Mouse (Mus musculus): ENCODE measurements around the gene Map3k7. TPM values are rescaled to one million over a fixed set of nuclear protein-coding genes. Genes with fewer than 3 reads are reported as not detected.
"Not testable (repeated sequence)": the region's sequence is repeated elsewhere in the genome, so short reads cannot be mapped to it uniquely, and the experiment has no call there.

The Map3k7 gene
- polyA plus RNA-seq, 1 experiment from 2014 or later = 25.9 TPM

DNA sequence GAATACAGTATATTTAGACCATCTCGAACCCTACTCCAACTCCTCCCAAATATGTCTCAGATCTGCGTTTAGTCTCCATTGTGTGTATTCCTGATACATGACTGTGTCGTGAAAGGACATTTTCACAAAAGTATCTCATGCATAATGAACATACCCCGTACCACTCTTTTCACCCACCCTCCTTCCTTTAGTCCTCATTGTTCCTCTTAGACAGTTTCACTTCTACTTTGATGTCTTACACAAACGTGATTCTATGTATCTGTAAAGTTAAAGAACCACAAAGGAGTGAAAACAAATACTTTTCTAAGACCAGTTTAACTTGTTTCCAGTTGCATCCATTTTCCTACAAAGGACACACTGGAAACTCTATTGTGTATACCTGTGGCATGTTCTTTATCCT is 46.9 kb downstream of the Map3k7 start:
- Histone ChIP-seq H3K4me3 (ENCODE audit: low read length) (no peak overlapping the region), H3K27ac (ENCODE audit: low read length) (no peak overlapping the region), H3K9me3 (ENCODE audit: control insufficient read depth, low read length) (no peaks in the 10 kb centered on the region), H3K4me1 (replicated peaks; ENCODE audit: control insufficient read depth, insufficient read depth, low read length) (no peaks in the 10 kb centered on the region), H3K9ac (ENCODE audit: low read length) (no peak overlapping the region), H3K27me3 (ENCODE audit: control insufficient read depth, insufficient read depth, low read depth, low read length) (no peaks in the 10 kb centered on the region), H3K36me3 (ENCODE audit: control insufficient read depth, insufficient read depth, low read length) (peaks cover 17% of the 10 kb centered on the region), H3K4me2 (ENCODE audit: low read depth, low read length) (no peak overlapping the region)
- 82% methylated on average over 5 of the region's 5 CpGs for WGBS
- ATAC-seq (ENCODE audit: low read depth) = no peak

DNA sequence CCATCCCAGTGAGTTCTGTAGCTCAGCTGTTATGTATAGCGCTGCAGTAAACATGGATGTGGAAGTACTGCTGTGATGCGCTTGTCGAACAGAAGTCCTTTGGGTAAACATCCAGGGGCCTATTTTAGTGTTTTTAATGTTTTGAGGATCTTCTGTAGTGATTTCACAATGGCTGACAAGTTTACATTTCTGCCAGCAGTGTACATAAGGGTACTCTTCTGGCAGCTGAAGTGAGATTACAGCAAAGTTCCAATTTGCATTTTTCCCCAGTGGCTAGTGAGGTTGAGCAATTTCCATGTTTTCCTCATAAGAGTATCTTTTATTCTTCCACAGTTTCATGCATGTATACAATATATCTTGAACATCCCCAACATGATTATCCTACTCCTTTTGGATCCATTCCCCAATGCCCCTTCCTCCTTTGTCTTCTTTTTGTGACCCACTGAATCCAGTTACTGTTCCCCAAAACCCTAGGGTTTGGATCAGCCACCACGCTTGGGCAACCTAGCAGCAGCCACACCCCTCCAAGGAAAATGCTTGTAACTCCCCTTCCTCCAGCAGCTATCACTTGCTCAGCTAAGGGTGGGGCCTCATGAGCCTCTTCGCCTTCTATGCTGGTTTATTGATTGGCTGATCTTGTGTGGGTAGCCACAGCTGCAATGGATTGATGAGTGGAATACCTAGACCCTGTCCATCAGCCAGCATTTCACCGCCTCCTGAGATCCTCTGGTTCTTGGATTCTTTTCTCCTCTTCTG is 47.5 kb downstream of the Map3k7 start:
- no peak for ATAC-seq (ENCODE audit: low read depth)
- H3K27ac ChIP-seq (ENCODE audit: low read length) = no peak overlapping the region
- H3K9me3 ChIP-seq (ENCODE audit: control insufficient read depth, low read length) = no peaks in the 10 kb centered on the region
- H3K4me3 ChIP-seq (ENCODE audit: low read length) = no peak overlapping the region
- no peak overlapping the region for H3K4me2 ChIP-seq (ENCODE audit: low read depth, low read length)
- H3K9ac ChIP-seq (ENCODE audit: low read length) = no peak overlapping the region
- H3K36me3 ChIP-seq (ENCODE audit: control insufficient read depth, insufficient read depth, low read length) = peaks cover 21% of the 10 kb centered on the region
- 74% methylated on average over 6 of the region's 6 CpGs for WGBS
- H3K27me3 ChIP-seq (ENCODE audit: control insufficient read depth, insufficient read depth, low read depth, low read length) = no peaks in the 10 kb centered on the region
- H3K4me1 ChIP-seq (replicated peaks; ENCODE audit: control insufficient read depth, insufficient read depth, low read length) = no peaks in the 10 kb centered on the region

DNA sequence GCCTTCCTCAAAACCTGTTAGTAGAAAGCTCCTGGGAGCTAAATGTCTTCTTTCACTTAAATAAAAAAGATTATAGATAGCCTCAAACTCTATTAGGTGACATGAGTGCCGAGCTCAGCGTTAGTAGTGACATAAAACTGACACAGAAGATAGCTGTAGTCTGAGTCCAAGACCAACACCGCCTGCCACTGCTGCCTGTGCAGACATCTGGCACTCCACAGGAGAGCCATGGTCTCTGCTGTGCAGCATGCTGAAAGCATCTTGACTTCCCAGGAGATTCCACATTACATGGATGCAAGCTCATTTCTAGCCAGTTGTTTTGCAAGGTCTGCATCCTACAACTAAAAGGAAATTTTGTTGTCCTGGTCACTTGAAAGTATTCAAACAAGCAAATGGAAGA is 57.2 kb downstream of the Map3k7 start:
- peaks cover 31% of the 10 kb centered on the region for H3K36me3 ChIP-seq (ENCODE audit: control insufficient read depth, insufficient read depth, low read length)
- WGBS = 78% methylated on average over 3 of the region's 3 CpGs
- ATAC-seq (ENCODE audit: low read depth) = no peak
- H3K27ac ChIP-seq (ENCODE audit: low read length) = no peak overlapping the region
- H3K4me2 ChIP-seq (ENCODE audit: low read depth, low read length) = no peak overlapping the region
- no peaks in the 10 kb centered on the region for H3K9me3 ChIP-seq (ENCODE audit: control insufficient read depth, low read length)
- H3K9ac ChIP-seq (ENCODE audit: low read length) = no peak overlapping the region
- no peaks in the 10 kb centered on the region for H3K27me3 ChIP-seq (ENCODE audit: control insufficient read depth, insufficient read depth, low read depth, low read length)
- H3K4me3 ChIP-seq (ENCODE audit: low read length) = no peak overlapping the region
- H3K4me1 ChIP-seq (replicated peaks; ENCODE audit: control insufficient read depth, insufficient read depth, low read length) = no peaks in the 10 kb centered on the region

DNA sequence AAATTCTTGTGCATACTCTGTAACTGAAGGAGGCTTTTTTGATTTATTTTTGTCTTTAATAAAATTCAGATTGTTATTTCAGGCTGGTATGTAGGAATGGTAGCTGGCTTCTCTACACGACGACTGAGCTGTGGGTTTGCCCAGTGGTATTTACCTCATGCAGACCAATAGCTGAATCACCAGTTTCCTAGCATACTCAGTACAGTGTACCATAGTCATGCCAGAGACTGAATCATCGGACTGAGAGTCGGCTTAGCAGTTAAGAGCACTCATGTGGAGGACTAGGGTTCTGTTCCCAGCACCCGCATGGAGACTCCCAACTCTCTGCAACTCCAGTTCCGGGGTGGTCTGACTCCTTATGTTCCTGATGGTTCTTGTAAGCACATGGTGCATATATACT is 58.4 kb downstream of the Map3k7 start:
- no peak overlapping the region for H3K27ac ChIP-seq (ENCODE audit: low read length)
- H3K9ac ChIP-seq (ENCODE audit: low read length) = no peak overlapping the region
- no peaks in the 10 kb centered on the region for H3K4me1 ChIP-seq (replicated peaks; ENCODE audit: control insufficient read depth, insufficient read depth, low read length)
- WGBS = 98% methylated on average over 6 of the region's 6 CpGs
- ATAC-seq (ENCODE audit: low read depth) = no peak
- peaks cover 24% of the 10 kb centered on the region for H3K36me3 ChIP-seq (ENCODE audit: control insufficient read depth, insufficient read depth, low read length)
- H3K4me3 ChIP-seq (ENCODE audit: low read length) = no peak overlapping the region
- no peaks in the 10 kb centered on the region for H3K9me3 ChIP-seq (ENCODE audit: control insufficient read depth, low read length)
- no peak overlapping the region for H3K4me2 ChIP-seq (ENCODE audit: low read depth, low read length)
- no peaks in the 10 kb centered on the region for H3K27me3 ChIP-seq (ENCODE audit: control insufficient read depth, insufficient read depth, low read depth, low read length)

DNA sequence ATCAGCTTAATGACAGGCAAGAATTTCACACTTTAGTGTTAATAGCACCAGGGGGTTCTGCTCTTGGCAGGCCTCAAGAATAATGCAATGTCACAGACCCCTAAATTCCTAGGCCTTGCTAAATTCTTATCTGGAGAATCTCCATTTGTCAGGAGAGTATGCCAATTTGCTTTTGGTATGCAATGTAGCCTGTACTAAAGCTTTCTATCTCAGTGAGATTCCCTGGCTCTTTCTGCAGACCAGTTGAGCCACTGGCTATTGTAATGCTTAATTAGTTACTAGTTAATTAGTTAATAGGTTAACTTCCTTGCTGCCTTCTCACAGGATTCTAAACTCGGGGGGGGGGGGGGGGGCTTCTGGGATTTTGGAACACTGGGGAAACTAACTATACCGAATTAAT is 60.3 kb downstream of the Map3k7 start:
- WGBS = 81% methylated on average over 2 of the region's 2 CpGs
- H3K4me1 ChIP-seq (replicated peaks; ENCODE audit: control insufficient read depth, insufficient read depth, low read length); H3K9ac ChIP-seq (ENCODE audit: low read length); H3K27ac ChIP-seq (ENCODE audit: low read length); ATAC-seq (ENCODE audit: low read depth); H3K4me3 ChIP-seq (ENCODE audit: low read length); H3K4me2 ChIP-seq (ENCODE audit: low read depth, low read length); H3K27me3 ChIP-seq (ENCODE audit: control insufficient read depth, insufficient read depth, low read depth, low read length); H3K9me3 ChIP-seq (ENCODE audit: control insufficient read depth, low read length): not testable (repeated sequence)
- peaks cover 18% of the 10 kb centered on the region for H3K36me3 ChIP-seq (ENCODE audit: control insufficient read depth, insufficient read depth, low read length)

DNA sequence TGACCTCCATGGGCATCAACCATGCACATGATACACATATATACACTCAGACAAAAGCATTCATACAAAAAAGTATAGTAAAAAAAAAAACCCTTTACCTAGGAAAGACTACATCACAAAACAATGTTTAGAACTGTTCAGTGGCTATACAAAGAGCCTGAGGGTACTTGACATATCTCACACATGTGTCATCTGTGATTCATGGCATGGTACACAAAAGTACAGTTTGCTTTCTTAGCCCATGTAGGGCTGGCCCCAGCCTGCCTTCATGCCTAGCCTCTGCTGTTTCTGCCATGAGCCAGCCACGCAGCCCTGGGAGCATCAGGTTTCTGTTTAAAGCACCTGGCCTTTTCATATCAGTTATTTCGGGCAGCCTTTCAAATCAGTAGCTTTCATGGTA is 61.2 kb downstream of the Map3k7 start:
- Histone ChIP-seq H3K27ac (ENCODE audit: low read length) (no peak overlapping the region), H3K27me3 (ENCODE audit: control insufficient read depth, insufficient read depth, low read depth, low read length) (no peaks in the 10 kb centered on the region), H3K4me2 (ENCODE audit: low read depth, low read length) (no peak overlapping the region), H3K36me3 (ENCODE audit: control insufficient read depth, insufficient read depth, low read length) (peaks cover 13% of the 10 kb centered on the region), H3K9ac (ENCODE audit: low read length) (no peak overlapping the region), H3K9me3 (ENCODE audit: control insufficient read depth, low read length) (no peaks in the 10 kb centered on the region), H3K4me1 (replicated peaks; ENCODE audit: control insufficient read depth, insufficient read depth, low read length) (no peaks in the 10 kb centered on the region), H3K4me3 (ENCODE audit: low read length) (no peak overlapping the region)
- no peak for ATAC-seq (ENCODE audit: low read depth)
- 67% methylated on average over 2 of the region's 2 CpGs for WGBS

DNA sequence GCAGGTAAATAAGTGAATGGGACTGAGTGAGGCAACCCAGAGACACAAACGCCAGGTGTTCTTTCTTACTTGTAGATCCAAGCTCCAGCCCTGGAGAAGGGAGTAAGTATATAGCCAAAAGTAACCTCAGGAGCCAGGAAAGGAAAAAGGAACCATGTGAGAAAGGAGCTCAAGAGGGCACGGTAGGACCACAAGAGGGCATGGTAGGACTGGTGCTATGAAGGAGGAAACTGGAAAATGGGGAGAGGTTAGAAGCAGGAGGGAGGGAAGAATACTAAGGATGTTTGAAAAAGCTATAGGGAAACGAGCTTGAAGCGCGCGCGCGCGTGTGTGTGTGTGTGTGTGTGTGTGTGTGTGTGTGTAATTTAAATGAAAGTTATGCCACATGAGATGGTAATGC is 63.2 kb downstream of the Map3k7 start:
- H3K27me3 ChIP-seq (ENCODE audit: control insufficient read depth, insufficient read depth, low read depth, low read length) = no peaks in the 10 kb centered on the region
- H3K4me2 ChIP-seq (ENCODE audit: low read depth, low read length) = no peak overlapping the region
- H3K4me1 ChIP-seq (replicated peaks; ENCODE audit: control insufficient read depth, insufficient read depth, low read length) = no peaks in the 10 kb centered on the region
- 83% methylated on average over 9 of the region's 9 CpGs for WGBS
- H3K36me3 ChIP-seq (ENCODE audit: control insufficient read depth, insufficient read depth, low read length) = peaks cover 7% of the 10 kb centered on the region
- H3K9me3 ChIP-seq (ENCODE audit: control insufficient read depth, low read length) = no peaks in the 10 kb centered on the region
- H3K9ac ChIP-seq (ENCODE audit: low read length) = no peak overlapping the region
- no peak overlapping the region for H3K27ac ChIP-seq (ENCODE audit: low read length)
- no peak overlapping the region for H3K4me3 ChIP-seq (ENCODE audit: low read length)
- ATAC-seq (ENCODE audit: low read depth) = no peak

DNA sequence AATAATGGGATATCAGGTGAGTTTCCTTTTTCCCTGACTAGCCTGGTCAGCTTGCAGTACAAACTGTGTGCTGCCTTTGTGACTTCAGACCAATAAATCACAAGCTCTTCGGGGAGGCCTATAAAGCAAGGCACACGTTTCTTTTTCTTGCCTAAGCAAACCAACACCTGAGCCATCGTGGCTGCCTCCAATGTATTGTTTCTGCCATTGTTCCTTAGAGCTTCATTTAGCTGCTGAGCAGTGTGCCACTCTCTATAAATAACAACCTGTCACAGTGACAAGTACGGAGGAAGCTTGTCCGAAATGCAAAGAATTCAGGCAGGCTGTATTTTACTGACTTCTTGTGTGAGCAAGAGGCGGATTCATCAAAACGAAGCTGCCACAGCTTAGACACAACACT is 73.4 kb downstream of the Map3k7 start:
- H3K4me3 ChIP-seq (ENCODE audit: low read length) = no peak overlapping the region
- H3K4me2 ChIP-seq (ENCODE audit: low read depth, low read length) = no peak overlapping the region
- H3K27me3 ChIP-seq (ENCODE audit: control insufficient read depth, insufficient read depth, low read depth, low read length) = no peaks in the 10 kb centered on the region
- no peak overlapping the region for H3K9ac ChIP-seq (ENCODE audit: low read length)
- no peak overlapping the region for H3K27ac ChIP-seq (ENCODE audit: low read length)
- H3K36me3 ChIP-seq (ENCODE audit: control insufficient read depth, insufficient read depth, low read length) = no peaks in the 10 kb centered on the region
- WGBS = 56% methylated on average over 7 of the region's 7 CpGs
- no peaks in the 10 kb centered on the region for H3K9me3 ChIP-seq (ENCODE audit: control insufficient read depth, low read length)
- no peak for ATAC-seq (ENCODE audit: low read depth)
- no peaks in the 10 kb centered on the region for H3K4me1 ChIP-seq (replicated peaks; ENCODE audit: control insufficient read depth, insufficient read depth, low read length)

DNA sequence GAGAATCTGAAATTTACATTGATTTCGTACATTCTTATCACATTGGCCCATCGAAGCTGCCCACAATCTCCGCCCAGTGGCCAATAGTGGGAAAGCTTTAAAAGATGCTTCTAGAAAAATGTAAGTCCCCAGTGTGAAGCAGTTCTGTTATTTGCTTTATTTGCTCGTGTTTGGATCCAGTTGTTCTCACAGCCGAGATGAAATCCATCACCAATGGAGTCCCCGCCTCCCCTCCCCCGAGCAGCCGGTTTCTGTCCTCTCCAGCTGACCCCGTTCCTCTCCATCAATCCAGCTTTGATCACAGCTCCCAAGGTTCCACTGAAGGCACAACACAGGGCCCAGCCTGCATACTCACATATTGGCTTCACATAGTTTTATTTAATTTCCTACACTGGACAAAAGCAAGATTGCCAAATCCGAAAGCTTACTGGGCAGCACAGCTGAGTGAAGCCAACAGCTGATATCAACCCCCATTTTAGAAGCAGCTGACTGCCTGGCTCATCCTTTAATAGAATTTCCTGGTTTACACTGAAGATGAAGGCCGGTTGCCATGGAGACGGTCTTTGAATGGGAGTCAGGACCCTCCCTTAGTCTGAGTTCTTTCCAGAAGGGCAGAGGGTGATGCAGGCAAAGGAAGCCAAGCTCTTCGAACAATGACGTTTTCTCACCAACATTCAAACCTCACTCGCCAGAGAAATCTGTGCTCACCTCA is 78.0 kb downstream of the Map3k7 start:
- H3K4me3 ChIP-seq (ENCODE audit: low read length) = no peak overlapping the region
- no peaks in the 10 kb centered on the region for H3K36me3 ChIP-seq (ENCODE audit: control insufficient read depth, insufficient read depth, low read length)
- no peak overlapping the region for H3K9ac ChIP-seq (ENCODE audit: low read length)
- no peaks in the 10 kb centered on the region for H3K4me1 ChIP-seq (replicated peaks; ENCODE audit: control insufficient read depth, insufficient read depth, low read length)
- no peak overlapping the region for H3K27ac ChIP-seq (ENCODE audit: low read length)
- 52% methylated on average over 15 of the region's 15 CpGs for WGBS
- no peaks in the 10 kb centered on the region for H3K9me3 ChIP-seq (ENCODE audit: control insufficient read depth, low read length)
- peak; percentile 23; the same call in 1 of the 2 replicates for ATAC-seq (ENCODE audit: low read depth)
- H3K4me2 ChIP-seq (ENCODE audit: low read depth, low read length) = no peak overlapping the region
- H3K27me3 ChIP-seq (ENCODE audit: control insufficient read depth, insufficient read depth, low read depth, low read length) = no peaks in the 10 kb centered on the region
